19 mouse cellular contexts compared by ENCODE assay signal in the genomic region with DNA sequence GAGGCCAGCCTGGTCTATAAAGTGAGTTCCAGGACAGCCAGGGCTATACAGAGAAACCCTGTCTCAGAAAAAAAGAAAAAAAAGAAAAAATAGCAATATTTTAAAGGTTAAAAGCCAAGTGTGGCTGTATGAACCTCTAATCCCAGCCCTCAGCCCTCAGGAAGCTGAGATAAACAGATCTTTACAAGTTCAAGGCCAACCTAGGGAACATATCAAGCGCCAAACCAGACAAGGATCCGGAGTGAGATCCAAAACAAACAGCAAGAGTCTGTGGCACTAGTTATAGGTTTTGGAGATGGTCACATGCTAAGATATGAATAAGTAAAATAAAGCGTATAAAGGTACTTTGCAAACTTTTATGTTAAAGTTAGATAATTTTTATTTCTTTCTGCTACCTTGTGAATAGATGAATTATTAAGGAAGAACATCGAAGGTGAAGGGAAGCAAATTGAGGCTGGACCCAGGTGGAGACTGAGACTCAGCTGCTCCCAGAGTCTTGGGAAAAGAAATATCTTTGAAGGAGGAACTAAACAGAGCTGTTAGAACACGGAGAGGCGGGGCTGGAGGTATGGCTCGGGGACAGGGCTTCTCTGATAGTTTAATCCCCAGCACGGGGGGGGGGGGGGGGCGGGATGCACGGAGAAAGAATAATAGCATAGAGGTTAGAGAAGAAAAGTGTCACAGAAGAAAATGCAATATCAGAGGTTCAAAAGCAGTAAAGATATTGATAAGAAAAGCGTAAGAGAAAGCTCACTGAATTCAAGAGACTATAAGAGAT. TPM values are rescaled to one million over a fixed set of nuclear protein-coding genes. Genes with fewer than 3 reads are reported as not detected.
A peak's percentile ranks its signal among the peaks of the same experiment; 100 is the strongest.
DNase-seq lines count a peak whose midpoint lies in the region; ATAC-seq and TF ChIP-seq lines count a peak whose summit lies in the region.
"Had no signal": no experiment of that assay in that cellular context is flagged by ENCODE, and none has a peak within 500 bp of the region (broad histone marks: within the 10 kb centered on the region; RNA-seq: fewer than 3 reads in every experiment).

No protein-coding gene starts in this region.

- peak overlapping the region; percentile 90 for H3K27ac ChIP-seq in liver, adult 2 months (replicated peaks; ENCODE audit: insufficient read depth, low read depth, low read length)
- H3K27ac ChIP-seq in liver, embryonic 13.5 days: peak overlapping the region; percentile 71
- H3K27ac ChIP-seq in liver, postnatal 0 days (ENCODE audit: low read depth): peak overlapping the region; percentile 91
- H3K27ac ChIP-seq: embryonic facial prominence, embryonic 10.5 days; forebrain, embryonic 13.5 days; heart, embryonic 15.5 days; hindbrain, embryonic 12.5 days had no signal

- TF ChIP-seq CTCF in liver, adult 2 months (IDR thresholded peaks at IDR 0.05; ENCODE audit: low read depth, low read length): no peak
- no peak for TF ChIP-seq CTCF in liver, postnatal 0 days (IDR thresholded peaks at IDR 0.05; ENCODE audit: low read depth)

- H3K9me3 ChIP-seq in liver, embryonic 13.5 days (replicated peaks): no peaks in the 10 kb centered on the region
- no peaks in the 10 kb centered on the region for H3K9me3 ChIP-seq in liver, postnatal 0 days (ENCODE audit: low read length)
- H3K9me3 ChIP-seq: embryonic facial prominence, embryonic 10.5 days; forebrain, embryonic 13.5 days; heart, embryonic 15.5 days; hindbrain, embryonic 12.5 days had no signal

- no peaks in the 10 kb centered on the region for H3K36me3 ChIP-seq in liver, adult 2 months (ENCODE audit: control insufficient read depth, insufficient read depth, low read length)
- H3K36me3 ChIP-seq in liver, embryonic 13.5 days: no peaks in the 10 kb centered on the region
- no peaks in the 10 kb centered on the region for H3K36me3 ChIP-seq in liver, postnatal 0 days (replicated peaks; ENCODE audit: insufficient read depth, low read length)
- H3K36me3 ChIP-seq: embryonic facial prominence, embryonic 10.5 days; heart, embryonic 15.5 days; hindbrain, embryonic 12.5 days had no signal

- no peak overlapping the region for H3K4me2 ChIP-seq in liver, embryonic 13.5 days
- 0 out of 2 replicates have a peak overlapping the region, but pooled peaks have one; percentile 30 for H3K4me2 ChIP-seq in liver, postnatal 0 days (ENCODE audit: low read depth, low read length)
- H3K4me2 ChIP-seq: forebrain, embryonic 13.5 days; heart, embryonic 11.5 days; heart, embryonic 15.5 days; hindbrain, embryonic 12.5 days had no signal

- 16% methylated on average over 11 of the region's 11 CpGs for WGBS in liver, adult 2 months
- 38% methylated on average over 11 of the region's 11 CpGs for WGBS in liver, embryonic 13.5 days (ENCODE audit: insufficient replicate concordance)
- 30% methylated on average over 10 of the region's 11 CpGs for WGBS in liver, postnatal 0 days (ENCODE audit: insufficient replicate concordance)

- no peak for TF ChIP-seq POLR2A in liver, adult 2 months (IDR thresholded peaks at IDR 0.05; ENCODE audit: extremely low read depth, insufficient read depth, low read length)

- no peaks in the 10 kb centered on the region for H3K79me2 ChIP-seq in liver, adult 2 months (ENCODE audit: control insufficient read depth, insufficient read depth, low read length)

- H3K27me3 ChIP-seq in liver, adult 2 months (ENCODE audit: control insufficient read depth, insufficient read depth, low read length): no peaks in the 10 kb centered on the region
- peaks cover 11% of the 10 kb centered on the region for H3K27me3 ChIP-seq in liver, embryonic 13.5 days
- H3K27me3 ChIP-seq in liver, postnatal 0 days (ENCODE audit: insufficient read depth, low read length): no peaks in the 10 kb centered on the region
- H3K27me3 ChIP-seq: heart, embryonic 15.5 days had no signal

- TF ChIP-seq EP300 in liver, postnatal 0 days (IDR thresholded peaks at IDR 0.05; ENCODE audit: low read depth): 0 out of 2 replicates have a peak, but pooled peaks have one; percentile 12

- peak; percentile 96 for DNase-seq in liver, adult 2 months (ENCODE audit: extremely low read depth, low read depth, low spot score)
- no peak for DNase-seq in liver
- no peak for DNase-seq in liver, embryonic 13.5 days
- peak; percentile 42 for DNase-seq in liver, postnatal 0 days
- DNase-seq in adrenal gland, postnatal 10 days: no peak
- DNase-seq in heart, postnatal 25 days (ENCODE audit: low spot score): no peak
- DNase-seq: adrenal gland, adult 2 months; adrenal gland, postnatal 36 days; cerebellum, adult 2 months; cerebellum, postnatal 10 days; forebrain, postnatal 0 days; heart, adult 18-20 months; heart, postnatal 36 days had no signal

- peaks cover 9% of the 10 kb centered on the region for H3K4me1 ChIP-seq in liver, adult 2 months (ENCODE audit: control insufficient read depth, insufficient read depth, low read length)
- H3K4me1 ChIP-seq in liver, embryonic 13.5 days (replicated peaks): peaks cover 7% of the 10 kb centered on the region; the same call in 1 of the 2 replicates
- no peaks in the 10 kb centered on the region for H3K4me1 ChIP-seq in liver, postnatal 0 days (ENCODE audit: insufficient read depth)
- H3K4me1 ChIP-seq: embryonic facial prominence, embryonic 10.5 days; forebrain, embryonic 13.5 days; heart, embryonic 15.5 days; hindbrain, embryonic 12.5 days had no signal

- no peak overlapping the region; the same call in 1 of the 2 replicates for H3K4me3 ChIP-seq in liver, adult 2 months (ENCODE audit: insufficient read depth, low read depth, low read length)
- H3K4me3 ChIP-seq in liver, embryonic 13.5 days (replicated peaks): no peak overlapping the region
- no peak overlapping the region for H3K4me3 ChIP-seq in liver, postnatal 0 days (ENCODE audit: low read depth, low read length)
- H3K4me3 ChIP-seq: embryonic facial prominence, embryonic 10.5 days; forebrain, embryonic 13.5 days; heart, embryonic 15.5 days; hindbrain, embryonic 12.5 days had no signal

- ATAC-seq in liver, embryonic 13.5 days (ENCODE audit: low read depth): peak; percentile 38; the same call in 1 of the 2 replicates
- ATAC-seq in liver, postnatal 0 days: peak; percentile 84
- ATAC-seq: forebrain, embryonic 13.5 days; forebrain, postnatal 0 days; hindbrain, embryonic 16.5 days had no signal

- intact Hi-C loops in heart, postnatal 25 days (cut with DNase I): no loop called here

- H3K9ac ChIP-seq in liver, adult 2 months (ENCODE audit: low read depth, low read length): peak overlapping the region; percentile 56; the same call in 1 of the 2 replicates
- H3K9ac ChIP-seq in liver, embryonic 13.5 days: no peak overlapping the region
- no peak overlapping the region for H3K9ac ChIP-seq in liver, postnatal 0 days (replicated peaks)
- H3K9ac ChIP-seq: forebrain, embryonic 13.5 days; forebrain, postnatal 0 days; heart, embryonic 15.5 days; hindbrain, embryonic 12.5 days had no signal

RNA-seq across cellular contexts. Expression of a gene that starts 7.6 kb away (rescaled TPM):
- 3.8 and 10.0 TPM in 2 replicates for total RNA-seq in liver, adult 2 months (2014; rRNA removed)
- polyA plus RNA-seq in liver, adult 2 months (2012; rRNA removed): 10.5 and 15.0 TPM in 2 replicates
- 1.5 and 1.8 TPM in 2 replicates for polyA plus RNA-seq in liver, embryonic 13.5 days (2015; fragmentation: Nextera tagmentation; extraction: Ambion mirVana)
- polyA plus RNA-seq in liver, postnatal 0 days (2015; fragmentation: Nextera tagmentation; extraction: Ambion mirVana): 6.7 and 8.2 TPM in 2 replicates
- total RNA-seq in adrenal gland, postnatal 10 days (2021): 10 to 100 TPM; 28.0 to 30.7 TPM
- 100 to 1,000 TPM; 253 to 281 TPM for total RNA-seq in heart, postnatal 25 days (2021)

RNA-seq across cellular contexts. Expression of a gene that starts 10.1 kb away (rescaled TPM):
- total RNA-seq in liver, adult 2 months (2014; rRNA removed): 178 and 264 TPM in 2 replicates
- 215 and 229 TPM in 2 replicates for polyA plus RNA-seq in liver, adult 2 months (2012; rRNA removed)
- polyA plus RNA-seq in liver, embryonic 13.5 days (2015; fragmentation: Nextera tagmentation; extraction: Ambion mirVana): 0.39 and 0.52 TPM in 2 replicates
- polyA plus RNA-seq in liver, postnatal 0 days (2015; fragmentation: Nextera tagmentation; extraction: Ambion mirVana): 49.6 and 53.1 TPM in 2 replicates
- total RNA-seq in adrenal gland, postnatal 10 days (2021): 10 to 100 TPM; 13.4 to 29.4 TPM
- total RNA-seq in heart, postnatal 25 days (2021): not detected
- total RNA-seq: forebrain, postnatal 0 days; heart, adult 18-20 months had no signal
- polyA plus RNA-seq: adrenal gland, adult 2 months had no signal

RNA-seq across cellular contexts. Expression of a gene that starts 18.7 kb away (rescaled TPM):
- 5.5 and 10.7 TPM in 2 replicates for total RNA-seq in liver, adult 2 months (2014; rRNA removed)
- polyA plus RNA-seq in liver, adult 2 months (2012; rRNA removed): 6.7 and 9.7 TPM in 2 replicates
- polyA plus RNA-seq in liver, embryonic 13.5 days (2015; fragmentation: Nextera tagmentation; extraction: Ambion mirVana): 19.3 and 21.4 TPM in 2 replicates
- 5.7 and 6.6 TPM in 2 replicates for polyA plus RNA-seq in liver, postnatal 0 days (2015; fragmentation: Nextera tagmentation; extraction: Ambion mirVana)
- total RNA-seq in adrenal gland, postnatal 10 days (2021): 10 to 100 TPM; 46.9 to 58.1 TPM
- 100 to 1,000 TPM in 1 of 2 experiments, 10 to 100 TPM in 1; 88.9 to 101 TPM for total RNA-seq in heart, postnatal 25 days (2021)

RNA-seq across cellular contexts. Expression of a gene that starts 21.2 kb away (rescaled TPM):
- 15,245 and 18,176 TPM in 2 replicates for total RNA-seq in liver, adult 2 months (2014; rRNA removed)
- 28,168 and 29,095 TPM in 2 replicates for polyA plus RNA-seq in liver, adult 2 months (2012; rRNA removed)
- polyA plus RNA-seq in liver, embryonic 13.5 days (2015; fragmentation: Nextera tagmentation; extraction: Ambion mirVana): 3,578 and 3,897 TPM in 2 replicates
- polyA plus RNA-seq in liver, postnatal 0 days (2015; fragmentation: Nextera tagmentation; extraction: Ambion mirVana): 20,306 and 20,852 TPM in 2 replicates
- total RNA-seq in adrenal gland, postnatal 10 days (2021): 1,000 to 10,000 TPM; 1,052 to 2,650 TPM
- total RNA-seq in heart, postnatal 25 days (2021): 1 to 10 TPM; 2.9 to 3.0 TPM

RNA-seq across cellular contexts. Expression of a gene that starts 30.5 kb away (rescaled TPM):
- 6.4 and 12.4 TPM in 2 replicates for total RNA-seq in liver, adult 2 months (2014; rRNA removed)
- 21.3 and 50.7 TPM in 2 replicates for polyA plus RNA-seq in liver, adult 2 months (2012; rRNA removed)
- polyA plus RNA-seq in liver, embryonic 13.5 days (2015; fragmentation: Nextera tagmentation; extraction: Ambion mirVana): 68.2 and 69.6 TPM in 2 replicates
- 171 and 176 TPM in 2 replicates for polyA plus RNA-seq in liver, postnatal 0 days (2015; fragmentation: Nextera tagmentation; extraction: Ambion mirVana)
- 10 to 100 TPM; 14.4 to 19.2 TPM for total RNA-seq in adrenal gland, postnatal 10 days (2021)
- 10 to 100 TPM; 11.0 to 12.9 TPM for total RNA-seq in heart, postnatal 25 days (2021)

Comparison
In these comparisons a context has a peak if more than half of its experiments do, and no peak if none do; other contexts are left out.
1. DNase-seq: peak in liver, adult 2 months (single experiment) and liver, postnatal 0 days (single experiment); none in liver (single experiment), liver, embryonic 13.5 days (single experiment), adrenal gland, postnatal 10 days (single experiment) and heart, postnatal 25 days (single experiment).
2. RNA of a gene that starts 7.6 kb away (total RNA-seq): 253 to 281 TPM in heart, postnatal 25 days; 28.0 to 30.7 TPM in adrenal gland, postnatal 10 days and 3.8 to 10.0 TPM in liver, adult 2 months; every median in the first group is over 4 times any median in the second.
3. RNA of a gene that starts 10.1 kb away (total RNA-seq): 178 to 264 TPM in liver, adult 2 months and 13.4 to 29.4 TPM in adrenal gland, postnatal 10 days; not detected in heart, postnatal 25 days; every median in the first group is over 10 times any median in the second.
4. Peak in every context shown above with its lines, with median percentiles within 50 percentile points of each other: H3K27ac ChIP-seq.